Mouse (Mus musculus) embryonic fibroblast, embryonic 13.5 days (primary cell): Measurements from ENCODE around the gene Bcl3. TPM values are rescaled to one million over a fixed set of nuclear protein-coding genes. Genes with fewer than 3 reads are reported as not detected.

Source experiments
- H3K27ac ChIP-seq: 2 replicates; pipeline ENCODE4 v1.5.1; 2012; ENCODE audit warnings: low read length, control low read depth, inconsistent platforms; ENCODE audit not compliant: insufficient read depth
- H3K4me1 ChIP-seq: 2 replicates; pipeline ENCODE4 v1.6.1; 2011; ENCODE audit warnings: low read length; ENCODE audit not compliant: control insufficient read depth, insufficient read depth
- H3K4me3 ChIP-seq: 2 replicates; pipeline ENCODE4 v1.5.1; 2011; ENCODE audit warnings: mild to moderate bottlenecking, control low read depth, low read length; ENCODE audit not compliant: insufficient read depth
- CTCF ChIP-seq: IDR thresholded peaks from 2 replicates; pipeline ENCODE4 v1.5.1; 2011; ENCODE audit warnings: mild to moderate bottlenecking, control low read depth, low read length, moderate library complexity, borderline replicate concordance; ENCODE audit not compliant: insufficient read depth
- POLR2A ChIP-seq: IDR thresholded peaks from 2 replicates; pipeline ENCODE4 v1.6.1; 2011; ENCODE audit warnings: low read depth, mild to moderate bottlenecking, control low read depth, low read length, moderate library complexity
- polyA plus RNA-seq: library from polyadenylated mRNA; stranded (reverse); fragments of >200 nt; gene quantifications from 2 replicates; pipeline ENCODE4 v1.2.4, GENCODE M21; 2011; ENCODE audit warnings: low read depth; ENCODE audit not compliant: missing spikeins, insufficient read length

Gene Bcl3
- polyA plus RNA-seq, 1 experiment, result 37.9 TPM

DNA sequence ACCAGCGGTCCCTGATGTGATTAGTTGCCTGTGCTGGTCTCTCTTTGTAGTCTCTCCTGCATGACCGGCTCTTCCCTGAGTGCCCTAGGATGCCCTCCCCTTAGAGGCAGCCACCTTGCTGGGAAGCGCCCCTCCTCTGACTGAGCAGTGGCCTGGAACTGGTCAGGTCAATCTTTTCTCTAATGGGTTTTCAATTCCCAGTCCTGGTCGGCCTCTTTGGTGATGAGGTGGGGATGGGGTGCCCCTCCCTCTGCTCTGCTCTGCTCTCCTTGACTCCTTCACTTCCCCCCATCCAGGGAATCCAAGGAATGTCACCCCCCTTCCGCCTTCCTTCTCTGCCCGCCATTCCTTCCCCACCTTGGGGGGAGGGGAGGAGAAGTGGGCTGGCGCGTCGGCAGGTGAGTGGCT is 51.6 kb downstream of the Bcl3 start, which contains the start of gene Bcam:
Gene Bcam, minus strand, starts transcription at position 33 of the 408 bp plus-strand sequence.
- Histone ChIP-seq H3K4me1 (no peaks in the 10 kb centered on the region), H3K27ac (no peak within 1 kb of the TSS), H3K4me3 (peak within 1 kb of the TSS; percentile 47)
- no peak for TF ChIP-seq CTCF
- no peak for TF ChIP-seq POLR2A

DNA sequence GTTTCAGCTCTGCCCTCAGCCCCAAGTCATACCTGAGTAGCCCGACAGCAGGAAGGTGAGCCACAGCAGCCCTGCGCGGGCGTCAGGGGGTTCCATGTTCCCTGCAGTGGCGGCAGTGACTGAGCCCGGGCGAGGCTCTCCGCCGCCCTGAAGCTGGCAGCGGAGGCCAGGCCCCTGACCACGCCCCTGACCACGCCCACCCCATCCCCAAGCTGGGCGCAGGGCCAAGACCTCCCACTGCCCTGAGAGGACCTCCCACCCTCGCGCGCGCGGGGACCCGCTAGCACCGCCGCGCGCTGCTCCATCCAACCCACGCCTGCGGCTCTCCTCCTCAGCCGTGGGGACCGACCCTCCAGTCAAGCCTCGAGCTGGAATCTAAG is 52.2 kb downstream of the Bcl3 start:
- no peak for TF ChIP-seq CTCF
- TF ChIP-seq POLR2A, result peak; percentile 78
- Histone ChIP-seq H3K27ac (no peak overlapping the region), H3K4me1 (no peaks in the 10 kb centered on the region)

DNA sequence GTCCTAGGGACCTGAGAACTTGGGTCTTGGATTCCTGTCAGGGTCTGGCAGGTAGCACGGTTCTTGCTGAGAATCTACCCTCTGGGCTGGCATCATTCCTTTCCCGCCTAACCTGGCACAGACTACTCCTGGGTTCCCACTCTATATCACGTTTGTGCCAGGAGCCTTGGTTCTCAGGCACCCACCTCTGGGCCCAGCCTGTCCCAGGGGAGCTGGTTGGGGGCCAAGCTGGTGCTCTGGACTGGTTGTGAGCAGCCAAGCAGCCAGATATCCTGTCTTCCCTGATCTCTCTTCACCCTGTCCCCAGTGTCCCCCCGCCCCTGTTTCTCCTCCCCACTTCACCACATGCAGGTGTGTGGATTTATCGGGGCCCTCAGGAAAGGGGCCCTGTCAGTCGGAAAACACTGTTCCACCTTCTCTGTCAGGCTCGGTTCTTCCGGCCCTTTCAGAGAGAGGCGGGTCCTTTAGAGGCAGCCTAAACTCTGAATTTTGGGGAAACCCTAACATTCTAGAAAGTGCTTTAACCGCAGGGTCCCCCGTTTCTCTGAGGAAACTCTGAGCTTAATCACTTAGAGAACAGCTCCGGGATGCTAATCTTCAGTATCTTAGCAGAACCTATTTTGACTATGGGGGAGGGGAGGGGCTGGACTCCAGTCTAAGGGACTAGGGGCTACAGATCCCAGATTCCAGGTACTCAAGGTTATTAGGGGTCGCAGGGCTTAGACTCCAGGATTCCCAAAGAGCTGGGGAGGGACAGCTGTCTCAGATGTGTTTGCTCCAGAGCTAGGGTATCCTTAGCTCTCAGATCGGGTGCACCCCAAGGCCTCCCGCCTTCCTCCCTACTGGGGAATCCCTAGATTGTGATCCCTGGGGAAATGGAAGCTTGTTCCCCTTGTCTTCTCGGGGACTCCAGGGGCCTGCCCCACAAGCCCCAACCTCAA is 52.9 kb downstream of the Bcl3 start:
- peak overlapping the region; percentile 47 for H3K4me3 ChIP-seq
- no peaks in the 10 kb centered on the region for H3K4me1 ChIP-seq
- TF ChIP-seq POLR2A (no peak), CTCF (no peak)
- H3K27ac ChIP-seq, result no peak overlapping the region

More for the DNA sequence above, 52.2 kb downstream of the Bcl3 start:
- H3K4me3 ChIP-seq, result peak overlapping the region; percentile 47

DNA sequence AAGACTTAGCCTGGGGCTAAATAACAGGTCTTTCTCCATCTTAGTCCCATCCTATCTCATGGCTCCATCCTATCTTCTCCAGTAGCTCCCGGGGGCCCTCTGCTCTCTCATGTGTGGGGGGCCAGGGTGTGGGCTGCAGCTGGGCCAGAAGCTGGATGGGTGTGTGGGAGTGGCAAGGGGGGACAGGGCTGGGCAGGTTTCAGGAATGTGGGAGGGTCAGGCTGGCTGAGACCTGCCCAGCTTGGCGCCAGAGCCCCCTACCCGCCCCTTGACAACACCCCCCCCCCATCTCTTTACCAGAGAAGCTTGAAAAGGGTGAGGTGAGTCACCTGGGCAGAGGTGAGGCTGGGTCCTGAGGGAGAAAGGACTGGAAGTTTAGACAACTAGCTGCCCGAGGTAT is 53.6 kb downstream of the Bcl3 start:
- no peak overlapping the region for H3K27ac ChIP-seq

DNA sequence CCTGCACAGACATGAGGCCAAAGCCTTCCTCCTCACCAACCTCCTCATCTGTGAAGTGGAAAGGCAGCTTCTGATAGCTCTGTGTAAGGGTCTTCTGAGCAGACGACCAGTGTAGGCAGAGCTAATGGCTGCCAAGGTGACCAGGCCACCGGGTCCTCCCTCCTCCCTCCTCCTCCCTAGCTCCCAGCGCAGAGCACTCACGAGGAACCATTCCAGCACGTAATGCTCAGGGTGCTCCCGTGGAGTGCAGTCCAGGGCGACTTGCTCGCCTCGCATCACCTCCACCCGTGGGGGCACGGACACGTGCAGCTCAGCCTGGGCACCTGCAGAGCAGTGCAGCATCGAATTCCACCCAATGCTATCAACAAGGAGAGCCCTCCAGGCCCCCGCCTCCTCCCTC is 54.3 kb downstream of the Bcl3 start:
- Histone ChIP-seq H3K27ac (no peak overlapping the region), H3K4me1 (no peaks in the 10 kb centered on the region), H3K4me3 (no peak overlapping the region)
- TF ChIP-seq CTCF (no peak), POLR2A (no peak)

More for the DNA sequence above, 53.6 kb downstream of the Bcl3 start:
- Histone ChIP-seq H3K4me1 (no peaks in the 10 kb centered on the region), H3K4me3 (no peak overlapping the region)
- TF ChIP-seq CTCF (no peak), POLR2A (no peak)

DNA sequence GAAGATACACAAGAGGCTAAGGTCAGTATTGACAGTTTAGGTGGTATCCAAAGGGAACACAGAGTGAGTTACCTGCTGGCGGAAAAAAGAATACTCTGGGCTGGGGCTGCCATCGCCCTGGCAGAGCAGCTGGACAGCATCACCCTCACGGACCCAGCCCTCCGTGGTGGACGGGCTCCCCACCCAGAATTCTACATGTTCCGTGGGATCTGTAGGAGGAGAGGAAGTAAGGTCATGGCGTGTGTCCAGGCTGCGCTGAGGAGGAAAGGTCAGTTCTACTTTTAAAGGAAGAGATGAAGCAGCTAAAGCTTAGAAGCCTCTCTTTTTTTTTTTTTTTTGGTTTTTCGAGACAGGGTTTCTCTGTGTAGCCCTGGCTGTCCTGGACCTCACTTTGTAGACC is 58.0 kb downstream of the Bcl3 start:
- no peaks in the 10 kb centered on the region for H3K4me1 ChIP-seq
- H3K4me3 ChIP-seq, result no peak overlapping the region
- H3K27ac ChIP-seq, result no peak overlapping the region
- TF ChIP-seq POLR2A (no peak), CTCF (no peak)

DNA sequence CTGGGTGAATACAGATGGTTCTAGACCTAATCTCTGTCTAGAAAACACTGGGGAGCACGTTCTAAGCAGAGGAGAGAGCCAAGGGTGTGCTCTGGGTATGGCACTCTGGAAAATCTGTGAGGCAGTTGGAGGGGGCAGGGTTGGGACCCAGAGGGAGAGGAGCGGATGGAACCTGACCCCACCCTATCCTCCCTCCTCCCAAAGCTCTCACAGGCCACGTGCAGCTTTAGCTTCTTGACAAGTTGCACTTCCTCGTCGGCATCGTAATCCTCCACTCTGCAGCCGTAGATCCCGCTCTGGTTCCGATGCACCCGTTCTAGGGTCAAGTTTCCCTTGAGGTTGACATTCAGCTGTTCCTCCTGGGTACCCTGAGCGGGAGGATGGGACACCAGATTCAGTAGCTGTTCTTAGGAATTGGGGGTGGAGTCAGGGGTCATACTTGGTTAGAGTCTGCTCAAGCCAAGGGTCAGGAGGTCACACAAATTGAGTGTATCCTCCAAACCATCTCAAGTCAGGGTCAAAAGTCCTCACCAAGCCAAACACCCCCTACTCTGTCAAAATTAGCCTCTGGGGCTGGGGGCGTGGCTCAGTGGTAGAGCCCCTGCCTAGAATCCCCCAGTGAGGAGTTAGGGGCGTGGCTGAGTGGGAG is 58.6 kb downstream of the Bcl3 start:
- Histone ChIP-seq H3K4me3 (no peak overlapping the region), H3K4me1 (no peaks in the 10 kb centered on the region), H3K27ac (no peak overlapping the region)
- no peak for TF ChIP-seq CTCF
- TF ChIP-seq POLR2A, result no peak

DNA sequence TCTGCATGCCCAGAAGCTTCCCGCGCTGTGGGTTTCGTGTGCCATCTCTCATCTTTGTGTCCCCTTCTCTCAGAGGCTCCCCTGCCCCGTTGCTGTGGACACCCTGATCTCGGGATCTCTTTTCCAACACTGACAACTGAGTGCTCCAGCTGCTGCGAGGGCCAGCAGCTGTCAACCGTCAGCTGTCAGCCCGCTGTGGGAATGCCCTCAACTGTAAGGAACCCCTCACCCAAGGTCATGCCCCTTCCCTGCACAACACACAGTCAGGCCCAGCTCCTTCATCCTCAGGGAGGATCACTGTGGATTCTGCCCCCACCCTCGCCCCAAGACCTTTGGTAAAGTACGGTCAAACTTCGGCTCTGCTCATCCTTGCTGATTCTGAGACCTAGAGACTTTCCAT is 60.3 kb downstream of the Bcl3 start:
- H3K4me3 ChIP-seq, result no peak overlapping the region
- no peak for TF ChIP-seq POLR2A
- no peaks in the 10 kb centered on the region for H3K4me1 ChIP-seq
- no peak overlapping the region for H3K27ac ChIP-seq

DNA sequence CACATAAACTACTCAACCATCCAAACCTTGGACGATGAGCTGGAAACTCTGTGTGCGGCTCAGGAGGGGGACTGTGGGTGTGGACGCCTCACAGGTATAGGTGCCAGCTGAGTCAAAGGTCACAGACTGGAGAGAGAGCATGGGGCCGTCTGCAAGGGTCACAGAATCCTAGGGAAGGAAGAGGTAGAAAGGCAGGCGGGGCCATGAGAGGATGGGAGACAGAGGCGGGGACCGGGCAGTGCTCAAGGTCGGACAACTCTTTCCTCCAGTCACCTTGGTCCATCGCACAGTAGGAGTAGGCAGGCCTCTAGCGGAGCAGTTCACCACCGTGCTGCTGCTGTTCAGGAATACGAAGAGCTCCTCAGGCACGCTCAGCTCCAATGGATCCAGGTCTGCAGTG is 62.5 kb downstream of the Bcl3 start:
- no peak overlapping the region for H3K27ac ChIP-seq

DNA sequence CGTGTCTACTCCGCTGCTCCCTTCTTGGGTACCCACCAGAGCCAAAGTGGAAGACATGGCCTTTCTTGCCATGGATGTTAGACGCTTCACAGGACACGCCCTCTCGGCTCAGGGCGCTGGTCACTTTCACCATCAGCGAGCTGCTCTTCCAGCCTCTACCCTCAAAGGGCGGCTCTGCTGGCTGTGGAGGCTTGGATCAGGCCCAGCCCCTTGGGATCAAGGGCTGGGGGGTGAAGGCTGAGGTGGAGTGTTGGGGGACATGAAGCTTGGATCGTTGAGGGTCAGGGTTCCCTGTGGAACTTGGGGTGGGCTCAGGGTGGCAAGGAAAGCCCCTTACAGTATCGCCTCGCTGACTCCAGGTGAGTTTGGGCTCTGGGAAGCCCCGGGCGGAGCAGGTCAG is 63.9 kb downstream of the Bcl3 start:
- H3K4me3 ChIP-seq, result no peak overlapping the region
- no peak overlapping the region for H3K27ac ChIP-seq
- H3K4me1 ChIP-seq, result no peaks in the 10 kb centered on the region
- TF ChIP-seq POLR2A (no peak), CTCF (no peak)

More for the DNA sequence above, 62.5 kb downstream of the Bcl3 start:
- TF ChIP-seq POLR2A (no peak), CTCF (no peak)
- H3K4me3 ChIP-seq, result no peak overlapping the region
- H3K4me1 ChIP-seq, result no peaks in the 10 kb centered on the region

Other genes starting within 250 kb of the Bcl3 start
- 1.5 and 1.8 TPM in 2 replicates for gene Zfp296, start 245.5 kb downstream of the Bcl3 start, polyA plus RNA-seq
- gene Gemin7, start 245.2 kb downstream of the Bcl3 start, polyA plus RNA-seq, result 52.6 and 65.2 TPM in 2 replicates
- gene Clasrp, start 218.3 kb downstream of the Bcl3 start, polyA plus RNA-seq, result 32.4 and 38.1 TPM in 2 replicates
- gene Relb, start 193.3 kb downstream of the Bcl3 start, polyA plus RNA-seq, result 15.4 and 17.9 TPM in 2 replicates
- 116 and 124 TPM in 2 replicates for gene Clptm1, start 157.7 kb downstream of the Bcl3 start, polyA plus RNA-seq
- not detected in 2 replicates for gene Apoc2, start 144.8 kb downstream of the Bcl3 start, polyA plus RNA-seq
- gene Gm44805, start 141.3 kb downstream of the Bcl3 start, polyA plus RNA-seq, result not detected in 2 replicates
- gene Apoc4, start 141.3 kb downstream of the Bcl3 start, polyA plus RNA-seq, result not detected in 2 replicates
- not detected in 2 replicates for gene Apoc1, start 130.1 kb downstream of the Bcl3 start, polyA plus RNA-seq
- 8.5 and 34.9 TPM in 2 replicates for gene Apoe, start 123.6 kb downstream of the Bcl3 start, polyA plus RNA-seq
- 38.1 and 51.3 TPM in 2 replicates for gene Tomm40, start 107.3 kb downstream of the Bcl3 start, polyA plus RNA-seq
- 39.7 and 45.3 TPM in 2 replicates for gene Nectin2, start 72.3 kb downstream of the Bcl3 start, polyA plus RNA-seq
- gene Bcam, start 51.8 kb downstream of the Bcl3 start, polyA plus RNA-seq, result 2.1 and 2.5 TPM in 2 replicates
- gene Cblc, start 26.0 kb downstream of the Bcl3 start, polyA plus RNA-seq, result not detected in 2 replicates
- gene Gm19345, start 29.2 kb upstream of the Bcl3 start, polyA plus RNA-seq, result not detected in 2 replicates
- not detected in 2 replicates for gene Ceacam16, start 38.5 kb upstream of the Bcl3 start, polyA plus RNA-seq
- gene Ceacam19, start 65.2 kb upstream of the Bcl3 start, polyA plus RNA-seq, result not detected in 2 replicates
- 54.1 and 65.0 TPM in 2 replicates for gene Pvr, start 98.4 kb upstream of the Bcl3 start, polyA plus RNA-seq
- gene Igsf23, start 128.0 kb upstream of the Bcl3 start, polyA plus RNA-seq, result not detected in 2 replicates
- not detected in 2 replicates for gene Ceacam20, start 142.6 kb upstream of the Bcl3 start, polyA plus RNA-seq
- not detected in 2 replicates for gene Nlrp9b, start 168.7 kb upstream of the Bcl3 start, polyA plus RNA-seq